8 mouse cellular contexts compared by ENCODE assay signal in genomic region chr5:114130211-114130605, GRCm38 (mm10). TPM values are rescaled to one million over a fixed set of nuclear protein-coding genes. Genes with fewer than 3 reads are reported as not detected.
DNase-seq lines count a peak whose midpoint lies in the region; ATAC-seq and TF ChIP-seq lines count a peak whose summit lies in the region.

Gene Ung (plus strand): TSS chr5:114130386.

- no peak for TF ChIP-seq CTCF in kidney, adult 2 months (conservative IDR thresholded peaks at IDR 0.05; ENCODE audit: insufficient read depth, insufficient read length, low read depth, low read length)
- TF ChIP-seq CTCF in lung, postnatal 0 days (IDR thresholded peaks at IDR 0.05) = no peak

- DNase-seq in ovary, postnatal 36 days (ENCODE audit: low spot score) = peak; percentile 65
- no peak for DNase-seq in ovary, postnatal 10 days (ENCODE audit: low spot score)
- peak; percentile 59 for DNase-seq in cerebellum, adult 9-10 months
- peak; percentile 43 for DNase-seq in kidney, adult 2 months
- peak; percentile 32 for DNase-seq in lung, postnatal 0 days (ENCODE audit: low spot score)
- DNase-seq in spleen, postnatal 4 days (ENCODE audit: low spot score in 2 of 2) = peak; percentile 61 to 81

- no peaks in the 10 kb centered on the region for H3K27me3 ChIP-seq in kidney, adult 2 months (replicated peaks; ENCODE audit: control insufficient read depth, insufficient read depth, low read length)
- H3K27me3 ChIP-seq in lung, postnatal 0 days (replicated peaks; ENCODE audit: insufficient read depth, low read length) = no peaks in the 10 kb centered on the region

- ATAC-seq in granulocyte monocyte progenitor cell, adult 5-6 weeks (replicated peaks; ENCODE audit: poor library complexity, severe bottlenecking) = no peak
- ATAC-seq in lung, postnatal 0 days = peak; percentile 18; the same call in 1 of the 2 replicates
- no peak for ATAC-seq in activated CD4-positive, CD25-positive, alpha-beta regulatory T cell, adult 4 months

- no peak for TF ChIP-seq EP300 in lung, postnatal 0 days (IDR thresholded peaks at IDR 0.05)

- 0 out of 2 replicates have a peak, but pooled peaks cover 5% of the 10 kb centered on the region for H3K4me1 ChIP-seq in kidney, adult 2 months (ENCODE audit: control insufficient read depth, insufficient read depth, low read length)
- H3K4me1 ChIP-seq in lung, postnatal 0 days (ENCODE audit: insufficient read depth, low read depth, low read length) = peaks cover 4% of the 10 kb centered on the region; the same call in 1 of the 2 replicates

- TF ChIP-seq POLR2A in kidney, adult 2 months (IDR thresholded peaks at IDR 0.05; ENCODE audit: low read depth, low read length) = no peak

- H3K27ac ChIP-seq in kidney, adult 2 months (ENCODE audit: insufficient read depth, low read depth, low read length) = peak within 1 kb of the TSS; percentile 59
- peak within 1 kb of the TSS; percentile 54 for H3K27ac ChIP-seq in lung, postnatal 0 days (ENCODE audit: low read length)

- H3K36me3 ChIP-seq in kidney, adult 2 months (ENCODE audit: control insufficient read depth, insufficient read depth, low read length) = no peaks in the 10 kb centered on the region
- H3K36me3 ChIP-seq in lung, postnatal 0 days (ENCODE audit: insufficient read depth, low read length) = no peaks in the 10 kb centered on the region

- WGBS in kidney, adult 2 months = 2% methylated on average over 29 of the region's 29 CpGs
- 2% methylated on average over 27 of the region's 29 CpGs for WGBS in lung, postnatal 0 days

- no peaks in the 10 kb centered on the region for H3K9me3 ChIP-seq in lung, postnatal 0 days (ENCODE audit: low read length)

- H3K4me2 ChIP-seq in lung, postnatal 0 days (replicated peaks; ENCODE audit: low read depth, low read length) = peak within 1 kb of the TSS; percentile 98

- peak within 1 kb of the TSS; percentile 34 for H3K9ac ChIP-seq in lung, postnatal 0 days (replicated peaks; ENCODE audit: low read depth)

- H3K4me3 ChIP-seq in kidney, adult 2 months (ENCODE audit: insufficient read depth, low read depth, low read length) = peak within 1 kb of the TSS; percentile 77
- peak within 1 kb of the TSS; percentile 64 for H3K4me3 ChIP-seq in lung, postnatal 0 days (ENCODE audit: low read depth, low read length)

RNA-seq across cellular contexts. Expression of gene Ung, which starts in this region (rescaled TPM):
- total RNA-seq in granulocyte monocyte progenitor cell, adult 5-6 weeks (2014; fragmentation: Nextera tagmentation) = 39.0 and 45.5 TPM in 2 replicates
- 23.6 and 38.6 TPM in 2 replicates for total RNA-seq in granulocyte monocyte progenitor cell, adult 5-6 weeks (2017)
- polyA plus RNA-seq in kidney, adult 2 months (2012; rRNA removed) = 2.6 and 3.7 TPM in 2 replicates
- 4.5 and 5.5 TPM in 2 replicates for polyA plus RNA-seq in lung, postnatal 0 days (2015; fragmentation: Nextera tagmentation; extraction: Ambion mirVana)
- 1 to 10 TPM; 6.5 to 9.0 TPM for polyA plus RNA-seq in activated CD4-positive, CD25-positive, alpha-beta regulatory T cell, adult 4 months (2017; shearing (Covaris generic))
